ENCODE assay signal across 12 mouse cellular contexts in genomic region chr5:3405102-3405501, GRCm38 (mm10).
A peak's percentile ranks its signal among the peaks of the same experiment; 100 is the strongest.
DNase-seq lines count a peak whose midpoint lies in the region; TF ChIP-seq lines count a peak whose summit lies in the region.
"Had no signal": no experiment of that assay in that cellular context is flagged by ENCODE, and none has a peak within 500 bp of the region (broad histone marks: within the 10 kb centered on the region; RNA-seq: fewer than 3 reads in every experiment).

No protein-coding gene starts in this region.

- no peak overlapping the region for H3K27ac ChIP-seq in gastrocnemius, adult 2 months
- H3K27ac ChIP-seq: limb, embryonic 13.5 days; macrophage had no signal

- H3K4me3 ChIP-seq in gastrocnemius, adult 2 months = no peak overlapping the region
- H3K4me3 ChIP-seq: heart, embryonic 12.5 days; limb, embryonic 13.5 days had no signal

- intact Hi-C loops in gastrocnemius, adult 2 months (cut with DNase I) = no loop called here

- TF ChIP-seq CTCF in gastrocnemius, adult 2 months (IDR thresholded peaks at IDR 0.05) = no peak

- DNase-seq in gastrocnemius, postnatal 10 days = peak; percentile 42
- no peak for DNase-seq in gastrocnemius, adult 2 months
- DNase-seq in right cerebral cortex, postnatal 4 days = peak; percentile 37
- no peak for DNase-seq in right cerebral cortex, adult 2 months (ENCODE audit: low spot score in 2 of 2)
- DNase-seq in forelimb bud, embryonic 11.5 days (ENCODE audit: low read depth, low spot score) = peak; percentile 49
- DNase-seq in kidney, postnatal 4 days = no peak
- no peak for DNase-seq in thymus, postnatal 14 days
- DNase-seq in lung, postnatal 36 days = no peak
- DNase-seq: kidney, adult 2 months had no signal

Comparison
In these comparisons a context has a peak if more than half of its experiments do, and no peak if none do; other contexts are left out.
1. DNase-seq: peak in gastrocnemius, postnatal 10 days (single experiment), right cerebral cortex, postnatal 4 days (single experiment) and forelimb bud, embryonic 11.5 days (single experiment); none in gastrocnemius, adult 2 months (single experiment), right cerebral cortex, adult 2 months (0 of 2), kidney, postnatal 4 days (0 of 2), thymus, postnatal 14 days (single experiment) and lung, postnatal 36 days (single experiment).